Mouse (Mus musculus) kidney, adult 10 weeks (tissue): Measurements from ENCODE around the gene Henmt1. TPM values are rescaled to one million over a fixed set of nuclear protein-coding genes. Genes with fewer than 3 reads are reported as not detected.

Experiments
- polyA plus RNA-seq: library from polyadenylated mRNA; stranded (reverse); fragments of 350-450 nt; fragmentation: Illumina TruSeq; extraction: RNeasy Lipid Tissue Mini Kit (QIAGEN cat#74804); gene quantifications from one replicate; pipeline ENCODE4 v1.2.3, GENCODE M21; 2014; ENCODE audit warnings: low read depth, low replicate concordance

Henmt1 gene
- not detected for polyA plus RNA-seq

DNA sequence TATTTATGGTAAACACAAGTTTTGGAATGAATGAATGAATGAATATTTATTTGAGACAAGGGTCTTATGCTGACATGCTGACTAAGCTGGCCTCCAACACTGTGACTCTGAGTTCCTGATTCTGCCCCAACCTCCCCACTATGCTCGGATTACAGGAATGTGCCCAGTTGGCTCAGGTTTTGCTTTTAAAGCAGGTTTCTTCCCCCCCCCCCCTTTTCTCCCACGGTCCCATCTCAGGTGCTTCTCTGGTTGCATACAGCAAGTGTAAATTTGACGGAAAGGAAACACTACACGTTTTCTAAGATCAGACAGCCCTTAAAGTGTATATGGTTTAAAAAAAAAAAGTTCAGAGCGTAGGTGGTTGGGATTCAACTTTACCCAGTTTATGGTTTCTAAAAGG lies at the start of gene Henmt1:
Gene Henmt1 (plus strand): TSS at position 301 of the 400 bp plus-strand sequence.

DNA sequence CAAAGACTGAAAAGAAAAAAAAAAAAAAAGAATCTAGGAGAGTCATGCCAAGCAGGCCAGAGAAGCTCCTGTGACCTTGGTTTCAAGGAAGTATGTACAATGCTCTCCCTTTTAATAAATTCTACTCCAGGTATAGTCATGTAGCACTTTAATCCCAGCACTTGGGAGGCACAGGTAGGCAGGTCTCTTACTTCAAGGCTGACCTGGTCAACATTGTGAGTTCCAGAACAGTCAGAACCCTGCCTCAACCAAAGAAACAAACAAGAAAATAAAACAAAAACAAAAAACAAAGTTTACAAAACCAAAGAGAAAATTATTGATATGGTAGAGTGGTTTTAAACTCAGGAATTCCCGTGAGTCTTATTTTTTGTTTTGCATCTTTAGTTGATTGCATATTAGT lies 49.8 kb upstream of the Henmt1 start, which contains the start of gene Fndc7:
Gene Fndc7 (minus strand): TSS at position 101 of the 400 bp plus-strand sequence.

DNA sequence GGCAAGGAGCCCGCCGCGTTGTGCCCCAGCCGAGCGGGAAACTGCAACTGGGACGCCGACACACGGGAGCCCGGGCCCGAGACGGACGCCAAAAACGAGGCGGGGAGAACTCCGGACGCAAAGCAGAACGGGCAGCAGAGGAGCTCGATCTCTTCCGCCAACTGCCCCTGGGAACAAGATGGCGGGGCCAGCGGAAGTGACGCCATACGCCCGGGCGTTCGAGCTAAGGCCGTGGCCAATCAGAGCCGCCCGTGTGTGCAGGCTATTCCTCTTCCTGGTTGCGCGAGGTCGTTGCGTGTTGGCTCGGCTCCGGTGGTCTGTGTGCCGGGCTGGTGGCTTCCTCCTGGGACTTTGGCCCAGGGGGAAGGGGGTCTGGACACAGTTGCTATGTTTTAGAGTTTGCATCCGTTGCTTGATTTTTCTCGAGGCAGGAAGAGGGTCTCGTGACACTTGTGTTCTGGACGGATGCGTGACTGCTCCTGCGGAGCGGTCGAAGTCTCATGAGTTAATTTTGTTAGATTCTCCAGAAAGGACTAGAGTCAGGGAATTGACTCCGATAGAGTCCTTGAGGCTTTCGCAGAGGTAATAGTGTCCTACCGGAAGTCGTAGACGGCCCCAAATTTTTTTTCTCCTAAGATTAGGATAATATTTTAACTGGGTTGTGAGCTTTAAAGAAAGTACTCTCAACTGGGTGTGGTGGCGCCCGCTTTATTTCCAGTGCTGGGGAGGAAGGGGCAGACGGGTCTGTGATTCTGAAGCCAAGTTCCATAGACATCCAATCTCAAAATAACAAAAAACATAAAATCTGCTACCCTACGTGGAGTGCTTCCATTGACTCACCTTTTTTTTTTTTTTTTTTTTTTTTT lies 27.9 kb upstream of the Henmt1 start, which contains the start of gene Prpf38b:
Gene Prpf38b (minus strand): TSS at position 180 of the 866 bp plus-strand sequence.

DNA sequence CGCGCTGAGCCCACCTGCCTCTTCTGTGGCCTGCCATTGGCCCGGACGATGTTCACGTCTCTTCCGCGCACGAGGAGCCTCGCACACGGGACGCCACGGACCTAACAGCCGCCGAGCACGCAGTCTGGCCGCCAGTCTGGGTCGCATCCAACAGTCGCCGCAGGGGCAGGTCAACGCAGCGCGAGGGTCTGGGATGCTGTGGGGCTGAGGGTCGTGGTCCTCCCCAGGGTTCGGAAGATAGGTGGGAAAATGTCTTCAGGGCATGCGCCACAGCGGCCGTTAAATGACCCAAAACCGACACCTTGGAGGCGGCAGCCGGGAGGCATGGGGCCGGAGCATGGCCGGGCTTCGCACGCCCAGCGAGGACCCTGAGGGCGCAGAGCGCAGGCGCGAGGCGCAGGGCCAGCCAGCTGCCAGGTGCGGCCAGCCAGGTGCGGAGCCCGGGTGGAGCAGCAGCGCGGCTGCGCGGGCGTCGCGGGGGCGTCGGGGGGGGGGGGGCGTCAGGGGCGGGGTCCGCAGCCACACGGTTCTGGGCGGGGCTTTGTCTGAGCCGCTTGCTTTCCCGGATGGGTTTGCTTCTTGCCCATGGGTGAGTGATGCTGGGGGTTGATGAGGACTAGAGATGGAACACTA lies 444 bp downstream of the Henmt1 start, which contains the start of gene Gm9857:
Gene Gm9857 (minus strand): TSS at position 445 of the 633 bp plus-strand sequence.

Other genes starting within 250 kb of the Henmt1 start
- 3.5 TPM for gene Gpsm2, start 217.6 kb upstream of the Henmt1 start, polyA plus RNA-seq
- gene Aknad1, start 200.2 kb upstream of the Henmt1 start, polyA plus RNA-seq = not detected
- gene Stxbp3, start 99.3 kb upstream of the Henmt1 start, polyA plus RNA-seq = 135 TPM
- gene Fndc7, start 49.9 kb upstream of the Henmt1 start, polyA plus RNA-seq = not detected
- gene Prpf38b, start 28.1 kb upstream of the Henmt1 start, polyA plus RNA-seq = 91.9 TPM
- not detected for gene Gm9857, start 572 bp downstream of the Henmt1 start, polyA plus RNA-seq
- 30.0 TPM for gene Fam102b, start 87.7 kb downstream of the Henmt1 start, polyA plus RNA-seq
- not detected for gene Slc25a54, start 140.6 kb downstream of the Henmt1 start, polyA plus RNA-seq
- gene Slc25a24, start 183.3 kb downstream of the Henmt1 start, polyA plus RNA-seq = 12.0 TPM